ENCODE assay signal across 9 mouse cellular contexts in the genomic region with DNA sequence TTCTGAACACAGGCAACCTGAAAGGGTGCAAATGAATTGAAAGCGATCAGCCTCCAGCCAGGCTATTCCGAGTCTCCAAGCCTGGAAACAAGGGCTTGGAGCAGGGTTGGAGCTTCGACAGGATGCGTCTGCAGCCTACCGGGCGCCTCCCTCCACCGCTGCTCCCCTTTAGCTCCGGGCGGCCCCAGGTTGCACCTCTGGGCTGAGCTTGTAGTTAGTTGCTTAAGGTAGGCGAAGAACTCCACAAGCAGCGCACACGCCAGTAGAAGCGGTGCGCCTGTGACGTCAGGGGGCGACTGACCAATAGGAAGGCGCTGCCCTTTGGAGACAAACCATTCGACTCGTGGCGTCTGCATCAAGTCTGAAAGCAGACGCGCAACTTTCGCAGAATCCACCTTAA. TPM values are rescaled to one million over a fixed set of nuclear protein-coding genes. Genes with fewer than 3 reads are reported as not detected.
A peak's percentile ranks its signal among the peaks of the same experiment; 100 is the strongest.
DNase-seq lines count a peak whose midpoint lies in the region; ATAC-seq lines count a peak whose summit lies in the region.
"Had no signal": no experiment of that assay in that cellular context is flagged by ENCODE, and none has a peak within 500 bp of the region (broad histone marks: within the 10 kb centered on the region; RNA-seq: fewer than 3 reads in every experiment).

No protein-coding gene starts in this region.

- peak overlapping the region; percentile 40 for H3K9ac ChIP-seq in forebrain, embryonic 11.5 days (ENCODE audit: low read length)
- H3K9ac ChIP-seq in midbrain, embryonic 11.5 days (ENCODE audit: low read length): no peak overlapping the region

- WGBS in heart, embryonic 10.5 days: 0% methylated on average over 23 of the region's 23 CpGs
- WGBS in forebrain, embryonic 11.5 days: under 1% methylated on average over 23 of the region's 23 CpGs
- under 1% methylated on average over 23 of the region's 23 CpGs for WGBS in midbrain, embryonic 11.5 days

- no peak overlapping the region for H3K27ac ChIP-seq in heart, embryonic 10.5 days
- H3K27ac ChIP-seq in forebrain, embryonic 11.5 days (ENCODE audit: low read depth, low read length): peak overlapping the region; percentile 79
- H3K27ac ChIP-seq in midbrain, embryonic 11.5 days (ENCODE audit: low read depth, low read length): no peak overlapping the region

- peak; percentile 81 for ATAC-seq in forebrain, embryonic 11.5 days (replicated peaks; ENCODE audit: low FRiP score)
- ATAC-seq in midbrain, embryonic 11.5 days (ENCODE audit: low FRiP score): peak; percentile 83
- no peak for ATAC-seq in monocyte, adult 5-6 weeks (replicated peaks; ENCODE audit: insufficient number of reproducible peaks, low FRiP score, low TSS enrichment, poor library complexity, severe bottlenecking)

- DNase-seq in heart, embryonic 10.5 days (ENCODE audit: low spot score): peak; percentile 90
- DNase-seq in heart, adult 8-10 months (ENCODE audit: low spot score): no peak
- DNase-seq in R1 (ENCODE audit: low read depth, low spot score): peak; percentile 84
- peak; percentile 89 for DNase-seq in forebrain, embryonic 11.5 days (ENCODE audit: low spot score)
- DNase-seq in kidney, postnatal 25 days: peak; percentile 37 to 46
- DNase-seq in midbrain, embryonic 11.5 days (ENCODE audit: low spot score, missing footprints): peak; percentile 98
- DNase-seq in urinary bladder, postnatal 14 days (ENCODE audit: low spot score): no peak

- peak overlapping the region; percentile 85 for H3K4me2 ChIP-seq in forebrain, embryonic 11.5 days (ENCODE audit: low read depth, low read length, severe bottlenecking)
- peak overlapping the region; percentile 56 for H3K4me2 ChIP-seq in midbrain, embryonic 11.5 days

- no peaks in the 10 kb centered on the region for H3K9me3 ChIP-seq in heart, embryonic 10.5 days
- H3K9me3 ChIP-seq in forebrain, embryonic 11.5 days (ENCODE audit: control insufficient read depth, low read length): no peaks in the 10 kb centered on the region
- no peaks in the 10 kb centered on the region for H3K9me3 ChIP-seq in midbrain, embryonic 11.5 days (ENCODE audit: control insufficient read depth, low read length)

- H3K36me3 ChIP-seq in heart, embryonic 10.5 days: no peaks in the 10 kb centered on the region
- no peaks in the 10 kb centered on the region for H3K36me3 ChIP-seq in forebrain, embryonic 11.5 days (ENCODE audit: control insufficient read depth, insufficient read depth, low read length)
- H3K36me3 ChIP-seq in midbrain, embryonic 11.5 days (ENCODE audit: control insufficient read depth, insufficient read depth, low read length): no peaks in the 10 kb centered on the region

- H3K4me3 ChIP-seq in heart, embryonic 10.5 days: peak overlapping the region; percentile 67
- H3K4me3 ChIP-seq in forebrain, embryonic 11.5 days (ENCODE audit: low read depth, low read length): peak overlapping the region; percentile 49
- H3K4me3 ChIP-seq in midbrain, embryonic 11.5 days (ENCODE audit: low read depth, low read length): peak overlapping the region; percentile 34

- H3K27me3 ChIP-seq in heart, embryonic 10.5 days (ENCODE audit: insufficient read depth, poor library complexity, severe bottlenecking): peaks cover 99% of the 10 kb centered on the region
- peaks cover 85% of the 10 kb centered on the region for H3K27me3 ChIP-seq in forebrain, embryonic 11.5 days (ENCODE audit: control insufficient read depth, insufficient read depth, low read length)
- peaks cover 95% of the 10 kb centered on the region for H3K27me3 ChIP-seq in midbrain, embryonic 11.5 days (ENCODE audit: control insufficient read depth, insufficient read depth, low read length)

- H3K4me1 ChIP-seq in heart, embryonic 10.5 days: peaks cover 21% of the 10 kb centered on the region
- H3K4me1 ChIP-seq in forebrain, embryonic 11.5 days (replicated peaks; ENCODE audit: control insufficient read depth, insufficient read depth, low read length): peaks cover 12% of the 10 kb centered on the region; the same call in 1 of the 2 replicates
- peaks cover 9% of the 10 kb centered on the region for H3K4me1 ChIP-seq in midbrain, embryonic 11.5 days (ENCODE audit: control insufficient read depth, insufficient read depth, low read length)

RNA-seq across cellular contexts. Expression of a gene that starts 0.5 kb away (rescaled TPM):
- 0.23 and 0.57 TPM in 2 replicates for polyA plus RNA-seq in heart, embryonic 10.5 days (2016; fragmentation: Nextera tagmentation; extraction: Ambion mirVana)
- total RNA-seq in heart, adult 8-10 months (2022): not detected
- 4.5 and 7.3 TPM in 2 replicates for polyA plus RNA-seq in forebrain, embryonic 11.5 days (2014; fragmentation: Nextera tagmentation; extraction: Ambion mirVana)
- 0.33 and 0.81 TPM in 2 replicates for polyA plus RNA-seq in midbrain, embryonic 11.5 days (2014; fragmentation: Nextera tagmentation; extraction: Ambion mirVana)
- total RNA-seq in monocyte, adult 5-6 weeks (2017): not detected in 3 replicates
- total RNA-seq: liver, adult 2 months had no signal
- polyA plus RNA-seq: liver, adult 2 months had no signal

RNA-seq across cellular contexts. Expression of a gene that starts 19.3 kb away (rescaled TPM):
- 4.0 and 8.9 TPM in 2 replicates for polyA plus RNA-seq in heart, embryonic 10.5 days (2016; fragmentation: Nextera tagmentation; extraction: Ambion mirVana)
- under 1 TPM; 0.22 to 0.84 (median 0.31) TPM for total RNA-seq in heart, adult 8-10 months (2022)
- polyA plus RNA-seq in forebrain, embryonic 11.5 days (2014; fragmentation: Nextera tagmentation; extraction: Ambion mirVana): 45.5 and 47.7 TPM in 2 replicates
- polyA plus RNA-seq in midbrain, embryonic 11.5 days (2014; fragmentation: Nextera tagmentation; extraction: Ambion mirVana): 5.2 and 7.7 TPM in 2 replicates
- total RNA-seq in monocyte, adult 5-6 weeks (2017): not detected in 3 replicates
- total RNA-seq: liver, adult 2 months had no signal
- polyA plus RNA-seq: liver, adult 2 months had no signal

Comparison
In these comparisons a context has a peak if more than half of its experiments do, and no peak if none do; other contexts are left out.
1. DNase-seq: peak in heart, embryonic 10.5 days (single experiment), R1 (single experiment), forebrain, embryonic 11.5 days (single experiment), kidney, postnatal 25 days (2 of 2) and midbrain, embryonic 11.5 days (single experiment); none in heart, adult 8-10 months (single experiment) and urinary bladder, postnatal 14 days (single experiment).
2. Peak in every context shown above with its lines, with median percentiles within 50 percentile points of each other: H3K4me3 ChIP-seq.